Mouse (Mus musculus) hematopoietic stem cell, adult 5-6 weeks (primary cell): ENCODE measurements at regions not wholly inside any gene's neighbourhood (a gene's known extent, or its start where the extent isn't known, plus 50 kb on each side); places are given as distances from the start of the nearest gene placed in this dataset.

Experiments used
- ATAC-seq, 2 experiments: fragments of 125-278 bp in 1 of 2; replicated peaks in 1 of 2; 2 replicates each; pipeline ENCODE4 v1.8.0; 2016 to 2017; ENCODE audit warnings: inconsistent platforms in 2 of 2, mild to moderate bottlenecking in 2 of 2, moderate number of reproducible peaks in 2 of 2, low read depth in 1 of 2, moderate TSS enrichment in 1 of 2; ENCODE audit not compliant: low FRiP score in 2 of 2, poor library complexity in 2 of 2, severe bottlenecking in 2 of 2, insufficient read depth in 1 of 2, low TSS enrichment in 1 of 2

GRCm38 (mm10) chr8:51032386-51032785 lies 2188.6 kb upstream of the Tenm3 start:
- ATAC-seq: no peak

- no peak for ATAC-seq
These were observed 2166.8 kb upstream of the Tenm3 start for GRCm38 (mm10) chr8:51010508-51010907.

GRCm38 (mm10) chr8:50967386-50967785 lies 2123.6 kb upstream of the Tenm3 start:
- no peak for ATAC-seq

GRCm38 (mm10) chr8:50917540-50917939 lies 2073.8 kb upstream of the Tenm3 start:
- no peak for ATAC-seq

GRCm38 (mm10) chr8:50916733-50917113 lies 2073.0 kb upstream of the Tenm3 start:
- ATAC-seq: no peak

GRCm38 (mm10) chr8:50915876-50916732 lies 2072.4 kb upstream of the Tenm3 start:
- ATAC-seq: no peak

GRCm38 (mm10) chr8:50915259-50915875 lies 2071.6 kb upstream of the Tenm3 start:
- ATAC-seq: 0 out of 4 replicates have a peak, but pooled peaks of 1 of the 2 experiments have one; percentile 22

GRCm38 (mm10) chr8:50914615-50915014 lies 2070.9 kb upstream of the Tenm3 start:
- no peak for ATAC-seq

- no peak for ATAC-seq
These were observed 2034.4 kb upstream of the Tenm3 start for GRCm38 (mm10) chr8:50878198-50878597.
